Mouse (Mus musculus) heart, postnatal 4 days (tissue): Measurements from ENCODE around the gene Gm45140. TPM values are rescaled to one million over a fixed set of nuclear protein-coding genes. Genes with fewer than 3 reads are reported as not detected.

Experiments
- DNase-seq: peaks from one replicate; pipeline ENCODE4 v3.0.0; 2021
- total RNA-seq, 2 experiments: library from RNA; stranded (reverse); gene quantifications; 2 replicates each; pipeline ENCODE4 v1.2.3; 2021

Gene Gm45140
- total RNA-seq, 2 experiments from 2014 or later: 0.95 to 2.4 TPM

DNA sequence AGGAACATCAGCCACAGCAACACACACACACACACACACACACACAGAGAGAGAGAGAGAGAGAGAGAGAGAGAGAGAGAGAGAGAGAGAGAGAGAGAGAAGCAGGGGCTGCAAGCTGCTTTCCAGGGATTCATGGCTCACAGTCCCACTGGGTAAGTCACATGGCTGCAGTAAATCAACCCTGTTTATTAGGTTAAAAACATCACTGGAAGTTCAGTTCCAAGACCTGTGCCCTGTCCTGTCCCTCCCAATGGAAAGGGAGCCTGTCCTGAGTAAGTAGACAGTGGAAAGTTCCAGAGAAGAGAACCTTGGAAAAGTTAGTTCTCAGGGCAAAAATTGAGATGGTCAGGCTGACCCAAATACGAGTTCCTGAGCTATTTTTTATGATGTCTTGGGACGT lies 38.3 kb downstream of the Gm45140 start:
- no peak for DNase-seq

DNA sequence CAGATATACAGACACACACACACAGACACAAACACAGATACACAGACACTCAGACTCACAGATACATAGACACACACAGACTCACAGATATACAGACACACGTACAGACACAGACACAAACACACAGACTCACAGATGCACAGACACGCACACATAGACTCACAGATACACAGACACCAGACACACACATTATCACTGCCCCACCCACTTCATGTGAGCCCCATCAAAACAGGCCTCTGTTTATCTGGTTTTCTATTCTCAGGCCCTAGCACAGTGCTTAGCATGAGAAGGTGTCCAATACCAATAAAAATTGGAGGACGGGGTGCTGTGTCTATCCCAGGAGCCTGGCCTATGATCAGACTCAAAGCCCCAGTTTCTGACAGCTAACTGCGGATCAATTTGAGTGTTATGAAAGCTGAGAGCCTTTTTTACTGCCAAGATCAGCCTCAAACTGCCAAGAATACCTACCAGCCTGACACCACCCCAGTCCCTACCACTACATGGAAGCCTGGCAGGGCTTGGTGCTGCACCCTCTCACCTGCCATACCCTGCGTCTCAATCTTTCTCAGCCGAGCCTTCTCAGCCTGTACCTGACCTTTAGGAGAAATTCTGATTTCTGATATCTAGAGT lies 39.2 kb downstream of the Gm45140 start:
- DNase-seq: no peak

DNA sequence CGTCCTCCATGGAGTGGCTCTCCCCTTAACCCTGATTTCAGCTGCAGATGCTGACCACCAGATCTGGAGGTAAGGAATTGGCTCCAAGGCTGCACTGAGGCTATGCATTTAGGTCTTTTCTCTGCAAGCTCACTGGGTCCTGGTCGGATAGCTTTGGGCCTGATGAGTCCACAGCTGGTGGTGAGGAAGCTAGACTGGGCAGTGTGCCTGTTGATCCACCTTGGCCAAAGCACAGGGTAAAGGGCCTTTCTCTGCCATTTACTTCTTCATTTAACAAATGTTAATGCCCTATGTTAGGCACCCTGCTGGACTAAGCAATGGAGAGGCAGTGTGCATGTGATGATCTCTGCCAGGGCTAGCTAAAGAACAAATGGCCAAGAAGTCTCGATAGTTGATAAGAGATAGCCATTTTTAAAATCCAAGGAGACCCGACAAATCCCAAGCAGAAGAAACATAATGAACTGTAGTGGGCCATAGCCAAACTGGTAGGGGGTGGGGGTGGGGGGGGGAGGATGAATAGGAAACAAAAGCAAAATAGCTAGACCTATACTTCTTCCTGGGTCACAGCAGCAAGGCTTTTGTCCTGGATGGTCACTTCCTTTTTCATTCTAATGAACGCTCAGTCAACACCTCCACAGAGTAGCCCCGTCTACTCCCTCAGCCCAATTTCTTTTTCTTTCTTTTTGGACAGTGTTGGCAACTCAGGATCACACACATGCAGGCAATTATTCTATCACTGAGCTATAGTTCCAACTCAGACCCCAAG lies 40.0 kb downstream of the Gm45140 start:
- no peak for DNase-seq

DNA sequence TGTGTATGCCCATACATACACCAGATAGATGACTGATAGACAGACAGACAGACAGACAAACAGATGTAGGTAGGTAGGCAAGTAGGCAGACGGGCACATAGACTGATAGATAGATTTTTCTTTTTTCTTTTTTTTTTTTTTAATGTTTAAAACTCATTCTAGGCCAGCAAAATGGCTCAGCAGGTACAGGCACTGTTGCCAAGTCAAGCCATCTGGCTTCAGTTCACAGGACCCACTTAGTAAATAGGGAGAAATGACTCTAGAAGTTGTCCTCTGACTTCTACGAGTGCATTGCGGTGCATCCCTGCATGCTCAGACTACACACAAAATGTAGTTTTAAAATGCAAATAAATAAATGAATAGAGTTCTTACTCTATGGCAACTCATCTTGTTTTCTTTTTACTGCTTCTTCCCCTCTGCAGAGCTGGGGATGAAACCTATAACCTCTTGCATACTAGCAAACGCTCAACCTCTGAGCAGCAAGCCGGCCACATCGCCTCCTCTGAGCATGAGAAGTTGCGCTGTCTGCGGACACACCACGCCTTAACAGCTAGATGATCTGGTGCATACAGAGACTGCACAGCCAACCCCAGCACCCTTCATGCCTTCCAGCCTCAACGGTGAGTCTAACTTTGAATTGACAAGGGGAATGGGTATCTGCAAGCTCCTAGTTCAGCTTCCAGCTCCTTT lies 41.6 kb downstream of the Gm45140 start:
- no peak for DNase-seq

DNA sequence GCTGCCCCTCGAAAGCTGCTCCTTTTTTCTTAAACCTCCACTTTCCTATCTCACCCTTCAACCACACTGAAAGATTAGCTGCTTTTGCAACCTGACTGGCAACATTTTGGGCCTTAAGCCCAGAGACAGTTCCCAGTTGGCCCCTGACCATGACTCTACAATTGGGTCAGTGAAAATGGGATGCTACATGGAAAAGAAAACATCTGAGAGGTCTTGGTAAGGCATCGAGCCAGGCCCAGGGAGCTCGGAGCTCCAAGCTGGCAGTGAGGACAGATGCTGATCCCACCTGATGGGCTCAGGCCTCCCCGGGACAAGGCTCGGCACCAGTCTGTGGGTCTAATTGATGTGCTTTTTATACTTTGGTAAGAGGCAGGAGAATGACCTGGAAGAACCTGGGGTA lies 43.8 kb downstream of the Gm45140 start:
- no peak for DNase-seq

DNA sequence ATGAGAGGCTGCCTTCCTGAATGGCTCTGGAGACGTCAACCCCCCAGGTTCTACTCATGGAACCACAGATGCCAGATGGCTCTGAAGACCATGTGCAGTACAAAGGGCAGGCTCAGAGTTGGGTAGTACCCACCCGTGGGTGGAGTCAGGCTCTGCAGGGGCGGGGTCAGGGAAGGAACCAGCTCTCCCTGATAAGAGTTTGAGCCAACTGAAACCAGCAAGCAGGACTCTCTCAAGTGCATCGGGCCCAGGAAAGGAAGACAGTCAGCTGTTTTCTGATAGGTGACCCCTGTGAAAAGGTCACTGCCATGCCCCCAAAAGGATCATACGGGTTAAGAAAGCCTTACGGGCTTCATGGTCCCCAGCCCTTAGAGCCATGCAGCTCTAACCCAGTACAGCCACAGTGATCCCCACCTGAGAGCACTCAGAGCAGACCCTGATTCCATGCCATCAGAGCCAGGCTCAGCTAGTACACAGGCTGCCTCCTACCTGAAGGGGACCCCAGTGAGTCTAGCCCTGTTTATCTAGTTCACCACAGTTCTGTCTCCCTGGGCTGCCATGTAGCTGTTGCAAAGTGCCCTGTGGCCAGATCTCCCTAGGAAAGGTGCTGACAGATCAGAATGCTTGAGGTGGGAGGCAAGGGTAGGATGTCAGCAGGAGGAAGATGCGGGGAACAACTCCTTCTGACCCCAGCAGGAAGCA lies 44.7 kb downstream of the Gm45140 start:
- DNase-seq: no peak

DNA sequence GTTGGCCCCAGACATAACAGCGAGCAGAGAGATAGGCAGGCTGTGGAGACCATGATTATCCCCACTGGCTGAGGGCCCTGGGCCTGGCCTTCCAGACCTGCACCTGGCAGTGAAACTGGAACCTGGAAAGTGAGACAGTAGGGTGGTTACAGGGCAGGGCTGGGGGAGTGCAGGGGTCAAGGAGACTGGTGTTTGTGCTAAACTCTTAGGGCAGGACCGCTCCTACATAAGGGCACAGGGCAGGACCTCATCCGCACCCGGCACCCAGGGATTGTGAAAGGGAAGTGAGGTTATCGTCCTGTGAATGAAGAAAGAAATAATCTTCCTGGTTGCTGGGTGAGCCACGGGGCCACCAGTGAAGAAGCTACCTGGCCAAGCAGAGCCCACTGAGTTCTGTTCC lies 45.8 kb downstream of the Gm45140 start:
- DNase-seq: no peak

DNA sequence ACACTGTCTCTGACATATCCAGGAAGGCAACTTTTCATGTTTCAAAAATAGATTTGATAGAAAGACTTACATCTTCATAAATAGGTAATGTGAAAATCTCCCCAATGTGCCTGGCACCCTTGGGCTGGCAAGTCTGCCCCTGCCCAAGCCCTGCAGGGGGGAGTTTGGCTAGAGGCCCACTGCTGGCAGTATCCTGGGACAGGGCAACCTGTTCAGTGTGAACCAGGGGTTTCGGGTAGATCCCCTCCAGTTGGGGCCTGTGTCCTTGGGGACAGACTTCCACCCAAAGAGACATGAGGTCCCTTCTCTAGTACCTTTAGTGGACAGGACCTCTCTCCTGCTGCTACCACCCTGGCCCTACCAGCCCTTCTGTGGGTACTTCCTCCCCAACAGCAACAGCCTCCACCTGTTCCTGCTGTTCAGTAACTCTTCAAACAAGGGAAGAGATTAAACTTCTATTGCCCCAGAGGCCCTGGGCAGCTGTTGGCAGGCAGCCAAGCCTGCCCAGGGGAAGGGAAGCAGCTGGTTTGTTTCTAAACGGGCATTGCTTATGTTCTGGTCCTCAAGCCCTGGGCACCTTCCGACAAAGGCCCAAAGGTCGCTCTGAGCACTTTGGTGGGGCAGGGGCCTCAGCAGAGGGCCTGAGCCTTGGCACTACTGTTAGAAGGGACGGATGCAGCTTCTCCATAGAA lies 46.6 kb downstream of the Gm45140 start:
- DNase-seq: peak; percentile 64

DNA sequence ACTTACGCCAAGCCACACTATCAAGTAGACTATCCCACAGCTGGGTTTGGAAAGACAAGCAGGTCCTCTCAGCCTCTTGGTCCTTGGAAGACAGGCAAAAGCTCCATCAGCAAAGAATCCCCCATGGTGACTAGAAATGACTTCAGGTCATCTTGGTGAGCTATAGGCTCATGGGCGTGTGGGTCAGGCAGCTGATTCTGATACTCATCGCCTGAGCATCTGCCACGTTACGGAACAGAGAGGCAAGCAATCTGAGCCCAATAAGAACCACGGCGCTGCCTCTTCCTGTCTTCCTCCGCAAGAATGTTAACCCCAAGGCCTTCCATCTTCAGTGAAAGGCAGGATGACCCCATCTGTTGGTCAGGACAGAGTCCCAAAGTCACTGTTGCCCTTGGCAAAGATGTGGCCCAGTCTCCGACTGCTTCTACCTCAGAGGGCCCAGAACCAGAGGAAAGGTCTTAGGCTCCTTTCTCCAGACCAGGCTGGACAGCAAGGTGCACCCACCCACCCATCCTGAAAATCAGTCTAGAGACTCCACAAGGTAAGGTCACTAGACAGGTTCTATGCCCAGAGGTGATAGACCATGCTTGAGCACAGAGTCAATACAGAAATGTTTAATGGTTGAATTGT lies 47.2 kb downstream of the Gm45140 start:
- no peak for DNase-seq

DNA sequence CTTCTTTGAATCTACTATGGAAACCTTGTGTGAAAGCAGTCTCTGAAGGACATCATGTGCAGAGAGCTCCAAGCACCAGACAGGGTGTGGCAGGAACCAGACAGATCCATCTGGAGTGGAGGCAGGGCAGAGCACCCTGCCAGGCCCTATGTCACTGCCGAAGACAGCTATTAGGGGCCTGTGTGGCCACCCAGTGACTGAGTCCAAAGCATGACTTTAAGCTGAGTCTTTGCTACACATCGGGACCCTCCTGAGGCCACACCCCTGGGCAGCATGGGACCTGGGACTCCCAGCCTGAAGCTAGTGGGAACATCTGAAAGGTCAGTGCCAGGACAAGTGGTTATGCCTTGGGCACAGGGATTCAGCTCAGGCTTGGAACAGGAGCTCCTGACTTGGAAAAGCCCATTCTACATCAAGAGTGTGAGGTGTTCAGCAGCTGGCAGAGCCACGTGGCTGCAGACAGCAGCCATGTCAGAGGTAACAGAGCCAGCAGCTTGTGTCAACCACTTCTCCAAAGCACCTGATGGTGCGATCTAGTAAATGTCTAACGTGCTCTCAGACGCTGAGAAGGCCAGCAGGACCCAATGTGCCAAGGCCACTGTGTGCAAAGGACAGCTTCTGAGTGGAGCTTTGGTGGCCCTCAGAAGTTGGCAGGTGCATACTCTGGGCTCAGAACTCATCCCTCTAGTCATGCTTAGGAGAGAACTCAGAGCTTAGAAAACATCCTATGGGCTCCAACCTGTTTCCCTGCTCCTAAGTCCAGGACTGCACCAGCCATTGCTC lies 48.3 kb downstream of the Gm45140 start:
- DNase-seq: no peak

DNA sequence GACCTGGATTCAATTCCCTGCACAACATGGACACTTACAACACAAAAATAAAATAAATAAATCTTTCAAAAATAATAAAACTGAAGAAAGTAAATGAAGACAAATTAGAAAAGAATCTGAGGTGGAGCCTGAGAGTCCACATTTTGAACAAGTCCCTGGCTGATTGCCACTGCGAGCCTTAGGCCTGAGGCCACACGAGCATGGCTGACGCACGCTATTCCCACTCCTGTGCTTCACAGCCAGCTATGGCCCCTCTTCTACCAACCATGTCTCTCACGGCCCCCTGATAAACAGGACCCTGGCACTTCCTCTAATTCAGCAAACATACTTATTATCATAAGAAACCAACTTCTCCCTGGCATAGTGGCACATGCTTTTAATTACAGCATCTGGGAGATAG lies 49.0 kb downstream of the Gm45140 start:
- no peak for DNase-seq

DNA sequence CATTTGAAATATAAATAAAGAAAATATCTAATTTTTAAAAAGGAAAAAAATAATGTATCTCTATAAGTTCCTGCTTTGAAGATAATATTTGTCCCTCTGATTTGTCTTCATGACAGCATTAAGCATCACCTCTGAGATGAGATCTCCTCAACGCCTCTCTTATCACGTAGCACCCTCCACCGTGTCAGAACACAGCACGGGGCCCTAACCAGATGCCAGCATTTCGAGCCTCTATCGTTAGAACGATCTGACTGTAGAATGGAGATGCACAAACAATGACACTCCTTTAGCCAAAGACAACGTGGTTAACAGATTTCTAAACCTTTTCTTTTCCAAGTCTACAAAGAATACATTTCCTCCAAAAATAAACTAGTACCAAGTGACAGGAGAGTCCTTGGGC lies 51.6 kb downstream of the Gm45140 start:
- no peak for DNase-seq

DNA sequence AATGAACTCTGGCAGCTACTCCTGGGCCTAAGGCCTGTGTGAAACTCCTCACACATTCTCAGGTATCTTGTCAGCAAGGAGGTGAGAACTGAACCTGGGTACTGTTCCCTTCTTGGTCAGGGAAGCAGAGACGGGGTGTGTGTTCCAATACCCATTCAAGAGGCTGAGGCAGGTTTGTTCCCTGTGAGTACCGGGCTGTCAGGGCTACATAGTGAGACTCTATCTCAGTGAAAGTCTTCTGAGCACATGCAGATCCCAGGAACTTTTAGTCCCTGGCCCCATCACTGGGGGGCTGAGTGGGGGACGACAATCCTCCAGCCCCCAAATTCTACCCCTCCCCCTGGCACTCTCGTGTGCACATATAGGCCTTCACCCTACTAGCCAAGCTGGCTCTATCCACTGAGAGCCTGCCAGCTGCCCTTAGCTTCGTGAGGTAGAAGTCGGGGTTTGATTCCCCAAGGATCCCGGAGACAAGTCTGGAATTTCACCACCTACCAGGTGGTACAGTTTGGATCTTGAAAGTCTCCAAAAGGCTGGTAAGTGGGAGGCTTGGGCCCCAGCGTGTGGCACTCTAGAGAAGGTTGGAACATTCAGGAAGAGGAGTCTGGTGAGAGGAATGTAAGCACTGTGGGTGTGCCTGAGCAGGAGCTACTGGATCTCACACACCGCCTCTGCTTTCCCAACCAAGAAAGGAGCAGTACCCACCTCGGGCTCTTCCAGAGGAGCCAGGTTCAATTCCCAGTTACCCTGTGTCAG lies 54.9 kb downstream of the Gm45140 start:
- no peak for DNase-seq

DNA sequence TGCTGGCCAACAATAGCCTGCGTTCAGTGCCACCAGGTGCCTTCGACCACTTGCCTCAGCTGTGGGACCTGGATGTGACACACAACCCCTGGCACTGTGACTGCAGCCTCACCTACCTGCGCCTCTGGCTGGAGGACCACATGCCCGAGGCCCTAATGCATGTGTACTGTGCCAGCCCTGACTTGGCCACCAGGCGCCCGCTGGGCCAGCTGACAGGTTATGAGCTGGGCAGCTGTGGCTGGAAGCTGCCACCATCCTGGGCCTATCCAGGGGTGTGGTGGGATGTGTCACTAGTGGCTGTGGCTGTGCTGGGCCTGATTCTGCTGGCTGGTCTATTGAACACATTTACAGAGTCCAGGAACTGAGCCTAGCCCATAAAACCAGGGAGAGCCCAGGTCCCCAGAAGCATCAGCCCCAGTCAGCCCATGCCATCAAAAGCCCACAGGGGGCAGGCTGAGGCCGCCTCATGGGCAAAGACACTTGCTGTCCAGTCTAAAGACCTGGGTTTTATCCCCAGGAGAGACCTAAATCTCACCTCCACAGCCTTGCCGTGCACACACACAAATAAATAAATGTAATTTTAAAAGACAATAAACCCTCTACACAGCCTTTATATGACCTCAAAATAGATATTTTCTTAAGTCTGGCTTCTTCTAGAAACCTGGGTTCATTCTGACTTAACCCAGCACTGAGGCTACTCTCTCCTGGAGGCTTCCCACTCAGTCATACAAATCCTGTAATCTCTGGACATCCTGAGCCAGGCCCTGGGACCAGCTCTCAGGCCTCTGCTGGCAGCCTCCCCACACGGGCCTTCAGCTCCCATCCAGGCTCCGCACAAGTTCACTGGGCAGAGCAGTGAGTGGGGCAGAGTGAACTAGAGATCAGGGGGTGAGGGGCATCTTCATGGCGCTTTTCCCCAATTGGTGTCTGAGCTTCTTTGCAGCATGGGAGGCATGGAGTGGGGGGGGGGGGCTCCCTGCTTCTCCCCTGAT lies 56.1 kb downstream of the Gm45140 start:
- peak; percentile 13 for DNase-seq

DNA sequence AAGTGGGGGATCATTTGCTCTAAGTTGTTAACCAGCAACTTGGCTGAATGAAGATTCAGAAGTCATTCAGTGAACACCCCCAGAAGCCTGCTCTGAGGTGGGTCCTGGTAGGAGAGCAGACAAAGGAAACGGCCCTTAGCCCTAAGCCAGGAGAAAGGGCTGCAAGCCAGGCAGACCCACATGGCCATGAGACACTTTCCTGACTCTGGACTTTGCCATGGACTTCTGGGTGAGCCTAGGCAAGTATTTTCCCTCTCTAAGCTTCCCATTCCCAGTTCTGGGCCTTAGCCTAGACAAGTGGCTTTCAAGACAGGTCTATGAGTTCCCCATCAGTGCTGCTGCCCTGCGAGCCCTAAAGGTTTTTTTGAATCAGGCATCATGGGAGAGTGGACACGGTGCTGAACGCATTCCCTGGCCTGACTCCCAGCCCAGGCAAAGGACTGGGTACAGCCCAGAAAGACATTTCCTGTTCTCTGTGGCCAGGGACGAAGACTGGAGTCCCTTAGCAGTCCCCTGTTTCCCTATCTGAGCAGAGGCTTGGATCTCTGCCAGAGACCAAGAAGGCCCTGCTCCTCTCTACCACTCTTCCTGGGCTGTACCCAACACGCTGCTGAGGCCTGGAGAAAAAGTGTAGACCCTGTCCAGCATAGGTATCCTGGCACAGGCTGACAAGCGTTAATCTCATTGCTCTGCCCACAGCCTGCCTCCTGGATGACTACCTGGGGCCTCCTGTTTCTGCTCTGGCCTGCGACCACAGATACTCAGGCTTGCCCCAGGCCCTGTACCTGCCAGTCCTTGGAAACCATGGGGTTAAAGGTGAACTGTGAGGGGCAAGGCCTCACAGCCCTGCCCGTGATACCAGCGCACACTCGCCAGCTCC lies 57.1 kb downstream of the Gm45140 start:
- peak; percentile 52 for DNase-seq

DNA sequence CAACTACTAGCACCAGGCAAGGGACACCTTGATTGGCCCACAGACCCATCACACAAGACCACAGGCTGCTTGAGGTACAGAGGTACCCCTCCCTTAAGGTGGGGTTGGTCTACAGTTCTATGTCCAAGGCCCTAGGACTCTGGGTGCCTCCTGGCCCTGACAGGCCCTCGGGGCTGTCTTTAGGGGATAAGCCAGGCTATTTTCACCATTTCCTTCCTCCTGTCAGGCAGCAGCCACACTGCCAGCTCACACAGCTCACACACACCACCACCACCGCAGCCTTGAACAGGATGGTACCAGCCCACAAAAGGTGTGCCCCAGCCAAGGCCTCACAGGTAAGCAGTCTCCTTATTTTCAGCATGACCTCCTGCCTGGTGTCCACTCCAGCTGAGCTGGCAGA lies 57.8 kb downstream of the Gm45140 start, which contains the start of gene Gp9:
Gp9 (plus strand) TSS at position 231 of the 400 bp plus-strand sequence.
- no peak for DNase-seq

DNA sequence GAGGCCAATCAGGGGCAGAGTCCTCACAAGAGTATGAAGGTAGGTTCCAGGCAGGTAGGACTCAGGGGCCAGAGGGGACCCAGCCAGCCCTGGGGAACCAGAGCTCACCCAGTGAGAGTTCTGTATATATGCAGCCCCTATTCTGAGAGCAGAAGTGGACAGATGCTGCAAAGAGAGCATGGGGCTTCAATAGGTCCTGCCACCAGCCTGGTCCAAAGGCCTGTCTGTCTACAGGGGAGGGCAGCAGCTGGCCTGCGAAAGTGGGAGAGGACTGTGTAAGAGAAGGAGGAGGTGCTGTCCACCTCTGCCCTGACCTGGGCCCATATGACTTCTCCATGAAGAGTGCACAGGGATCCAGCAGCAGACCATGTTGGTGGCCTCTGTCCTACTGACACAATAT lies 58.9 kb downstream of the Gm45140 start:
- no peak for DNase-seq
